Mouse (Mus musculus) R1 (cell line): ENCODE measurements around the gene Emp3.

Experiments
- DNase-seq: peaks from one replicate; pipeline ENCODE4 v3.0.0-alpha.2; 2018; ENCODE audit warnings: low read depth, low spot score

The Emp3 gene

DNA sequence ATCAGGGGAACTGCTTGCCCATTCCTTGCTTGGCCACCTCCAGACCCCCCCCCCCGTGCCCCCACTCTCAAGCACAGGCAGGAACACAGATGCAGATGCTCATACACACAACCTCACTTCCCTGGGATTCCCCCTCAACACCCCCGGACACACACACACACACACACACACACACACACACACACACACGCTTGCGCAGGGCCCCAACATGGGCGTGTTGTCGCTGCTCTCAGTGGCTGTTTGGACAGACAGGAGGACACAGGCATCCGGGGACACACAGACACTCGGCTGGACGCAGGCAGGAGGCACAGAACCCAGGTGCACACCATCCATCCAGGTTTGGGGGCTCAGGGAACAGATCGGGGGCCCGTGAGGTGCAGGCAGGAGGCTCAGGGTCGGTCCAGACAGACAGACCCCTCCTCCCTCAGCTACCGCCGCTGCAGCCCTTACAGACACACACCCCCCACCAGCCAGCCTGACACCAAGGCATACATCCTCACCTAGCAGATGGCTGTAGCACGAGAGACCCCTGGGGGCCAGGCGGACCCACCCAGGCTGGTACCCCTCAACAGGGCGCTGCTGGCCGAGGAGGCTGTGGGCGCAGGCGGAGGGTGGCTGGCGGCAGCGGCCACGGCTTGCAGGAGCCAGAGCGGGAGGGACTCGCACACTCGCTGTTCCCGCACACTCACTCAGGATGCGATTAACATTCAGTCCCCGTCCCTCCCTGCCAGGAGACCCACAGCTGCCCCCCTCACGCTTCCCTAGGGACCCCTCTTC is 50.7 kb downstream of the Emp3 start:
- DNase-seq = no peak

DNA sequence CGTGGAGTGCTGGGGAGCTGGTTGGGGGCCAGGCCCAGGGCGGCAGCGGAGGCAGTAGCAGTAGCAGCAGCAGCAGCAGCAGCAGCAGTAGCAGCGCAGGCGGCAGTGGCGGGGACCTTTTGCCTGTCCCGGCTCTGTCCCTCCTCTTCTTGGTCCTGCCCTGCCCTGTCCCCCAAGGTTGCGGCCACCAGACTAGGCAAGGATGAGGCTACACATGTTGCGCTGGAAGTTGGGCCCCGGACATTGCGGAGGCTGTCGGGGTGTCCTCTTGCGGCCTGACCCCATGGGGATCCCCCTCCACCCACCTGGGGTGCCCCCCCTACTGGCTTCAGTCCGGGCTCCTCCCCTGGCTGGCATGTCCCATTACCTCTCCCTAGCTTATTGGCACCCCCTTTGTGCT is 51.4 kb downstream of the Emp3 start:
- no peak for DNase-seq

DNA sequence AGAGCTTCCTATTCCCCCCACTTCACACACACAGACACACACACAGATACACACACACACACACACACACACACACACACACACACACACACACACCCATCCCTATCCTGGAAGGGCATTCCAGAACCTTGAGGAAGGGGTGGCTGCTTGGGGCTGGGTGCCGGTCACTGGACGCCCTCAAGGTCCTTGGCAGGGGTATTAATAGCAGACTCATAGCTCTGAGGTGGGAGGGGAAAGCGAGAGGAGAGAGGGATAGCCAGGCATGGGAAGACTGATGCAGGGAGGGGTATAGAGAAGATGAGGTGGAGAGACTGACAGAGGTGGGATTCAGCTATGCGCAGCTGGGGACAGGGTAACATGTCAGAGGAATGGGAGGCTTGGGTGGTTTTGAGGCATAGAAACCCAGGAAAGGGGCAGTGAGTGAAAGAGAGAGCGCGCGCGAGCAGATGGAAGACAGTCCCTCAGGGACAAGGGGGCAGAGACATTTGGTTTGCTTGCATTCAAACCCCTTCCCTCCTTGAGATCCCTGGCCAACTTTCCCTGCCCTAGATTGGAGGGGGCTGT is 52.0 kb downstream of the Emp3 start:
- no peak for DNase-seq
